Mouse (Mus musculus) urinary bladder, postnatal 10 days (tissue): Measurements from ENCODE around the gene Fkbp11.
"Not testable (repeated sequence)": the region's sequence is repeated elsewhere in the genome, so short reads cannot be mapped to it uniquely, and the experiment has no call there.

Source experiments
- DNase-seq: peaks from one replicate; pipeline ENCODE4 v3.0.0; 2022; ENCODE audit warnings: low spot score

Gene Fkbp11

DNA sequence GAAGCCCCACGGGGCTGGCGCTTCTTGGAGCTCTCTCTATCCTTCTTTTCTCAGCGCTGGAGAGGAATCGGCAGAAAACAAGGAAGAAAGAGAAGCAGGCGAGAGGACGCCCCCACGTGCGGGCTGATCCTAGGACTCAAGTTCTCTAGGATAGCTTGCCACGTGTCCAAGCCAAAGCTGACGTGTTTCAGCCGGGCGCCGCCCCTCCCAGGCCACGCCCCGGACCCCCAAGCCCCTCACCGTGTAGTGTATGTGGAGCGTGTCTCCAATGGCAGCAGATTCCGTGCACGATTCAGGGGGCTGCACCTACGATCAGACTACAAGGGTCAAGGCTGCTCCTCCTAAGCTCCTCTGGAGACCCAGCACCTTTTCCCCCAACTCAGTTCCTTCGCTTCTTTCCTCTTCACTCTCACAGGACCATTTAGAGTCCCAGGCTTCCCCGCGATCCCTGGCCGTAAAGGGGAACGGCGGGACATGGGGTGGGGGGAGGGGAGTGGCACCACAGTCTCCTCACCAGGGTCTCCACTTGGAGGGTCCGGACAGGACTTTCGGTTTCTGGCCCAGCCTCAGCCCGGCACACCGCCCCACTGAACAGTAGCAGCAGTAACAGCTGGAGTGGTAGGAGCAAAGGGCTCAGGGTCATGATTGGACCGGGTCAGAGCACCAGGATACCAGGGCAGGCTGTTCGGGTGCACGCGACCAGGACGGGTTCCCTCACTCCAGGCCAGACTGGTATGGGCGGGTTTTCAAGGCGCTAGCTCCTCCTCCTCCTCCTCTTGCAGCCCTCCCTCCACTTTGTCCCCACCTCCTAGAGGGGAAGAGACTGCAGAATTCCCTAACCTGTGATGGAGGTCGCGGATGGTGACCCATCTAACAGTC, at the start of gene Fkbp11:
Fkbp11 (minus strand) TSS at position 756 of the 879 bp plus-strand sequence.
- no peak for DNase-seq

DNA sequence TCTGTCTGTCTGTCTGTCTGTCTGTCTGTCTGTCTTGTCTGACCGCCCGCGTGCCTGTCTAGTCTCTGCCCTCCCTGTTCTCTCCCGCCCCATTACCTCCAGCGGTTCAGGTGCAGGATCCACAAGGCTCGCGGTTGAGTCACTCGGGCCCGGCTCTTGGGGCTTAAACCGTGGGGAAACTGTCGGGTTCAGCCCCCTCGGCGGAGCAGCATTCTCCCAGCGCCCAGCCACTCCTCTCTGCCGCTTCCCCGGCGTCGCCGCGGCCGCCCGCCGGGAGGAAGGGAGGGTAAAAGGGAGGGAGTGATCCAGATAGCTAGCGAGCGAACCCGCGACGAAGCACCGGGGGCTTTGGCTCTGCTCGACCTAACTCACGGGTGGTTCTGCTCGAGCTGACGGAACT, 49.8 kb upstream of the Fkbp11 start, which contains the start of gene Wnt10b:
Wnt10b (minus strand) TSS at position 389 of the 400 bp plus-strand sequence.
- DNase-seq = no peak

DNA sequence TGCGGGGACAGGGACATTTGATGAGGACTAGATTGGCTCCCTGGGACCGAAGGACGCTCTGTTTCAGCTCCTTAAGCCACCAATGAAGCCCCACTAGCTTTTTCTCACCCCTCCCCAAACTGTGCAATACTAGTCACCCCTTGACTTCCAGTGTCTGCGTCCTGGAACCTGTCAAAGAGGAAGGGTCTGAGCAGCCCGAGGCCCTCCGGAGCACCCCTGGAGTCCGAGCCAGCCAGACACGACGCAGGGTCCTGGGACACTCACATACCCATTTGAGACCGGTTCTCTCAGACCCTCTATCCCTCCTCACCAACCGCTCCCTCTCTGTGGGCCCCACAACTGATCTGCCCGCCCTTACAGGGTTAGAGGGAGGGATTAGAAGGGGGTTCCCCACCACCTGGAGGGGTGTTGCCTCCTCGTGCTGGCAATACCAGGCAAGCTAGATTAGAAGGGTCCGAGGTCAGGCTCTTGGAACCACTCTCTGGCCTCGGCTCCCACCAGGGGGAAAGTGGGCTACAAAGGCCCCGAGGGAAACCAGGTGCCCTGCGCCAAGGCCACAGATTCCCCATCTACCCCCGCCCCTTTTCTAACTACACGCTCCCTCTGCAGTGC, 49.1 kb upstream of the Fkbp11 start:
- no peak for DNase-seq

DNA sequence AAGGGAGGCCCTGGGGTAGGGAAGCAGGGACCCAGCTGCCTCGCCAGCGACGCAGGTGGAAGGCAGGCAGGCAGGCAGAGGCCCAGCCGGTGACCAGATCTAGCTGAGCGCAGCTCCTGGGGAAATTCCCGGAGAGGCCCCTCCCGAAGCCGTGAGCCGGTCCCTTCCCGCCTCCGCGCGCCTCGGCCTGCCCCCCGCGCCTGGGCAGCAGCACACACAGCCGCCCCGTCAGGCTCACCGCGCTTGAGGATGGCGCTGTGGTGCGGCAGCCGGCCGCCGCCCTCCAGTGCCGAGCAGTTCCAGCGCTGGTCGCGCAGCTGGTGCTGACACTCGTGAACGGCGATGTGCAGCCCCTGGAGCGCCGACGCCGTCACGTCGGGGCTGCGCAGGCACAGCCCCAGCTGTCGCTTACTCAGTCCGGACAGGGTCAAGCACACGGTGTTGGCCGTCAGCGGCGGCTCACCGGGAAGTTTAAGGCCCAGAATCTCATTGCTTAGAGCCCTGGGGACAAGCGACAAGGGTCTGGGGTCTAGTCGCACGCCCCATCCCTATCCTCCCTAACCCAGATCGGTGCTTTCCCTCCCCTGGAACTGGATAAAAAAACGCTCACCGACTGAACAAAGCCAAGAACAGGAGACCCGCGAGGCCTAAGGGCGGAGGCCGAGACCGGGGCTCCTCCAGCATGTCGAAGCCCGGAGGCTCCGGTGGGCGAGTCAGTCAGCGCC, 48.4 kb upstream of the Fkbp11 start:
- DNase-seq = no peak

DNA sequence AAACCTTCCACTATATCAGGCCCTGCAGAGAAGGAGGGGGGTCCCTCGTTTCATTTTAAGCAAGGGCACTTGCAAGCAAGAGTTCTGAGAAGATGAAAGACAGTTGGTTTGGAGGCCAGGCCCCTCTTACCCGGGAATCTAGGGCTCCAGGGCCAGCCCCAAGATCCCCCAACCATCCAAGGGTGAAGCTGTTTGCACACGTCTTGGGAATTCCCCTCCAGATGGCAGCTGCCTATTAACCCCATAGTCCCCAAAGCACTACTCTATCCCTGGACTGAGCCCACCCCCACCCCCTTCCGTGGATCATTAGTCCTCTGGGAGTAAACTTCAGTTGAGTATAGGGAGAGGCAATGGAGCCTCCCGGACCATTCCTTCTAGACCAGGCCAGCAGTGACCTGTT, 47.5 kb upstream of the Fkbp11 start:
- no peak for DNase-seq

DNA sequence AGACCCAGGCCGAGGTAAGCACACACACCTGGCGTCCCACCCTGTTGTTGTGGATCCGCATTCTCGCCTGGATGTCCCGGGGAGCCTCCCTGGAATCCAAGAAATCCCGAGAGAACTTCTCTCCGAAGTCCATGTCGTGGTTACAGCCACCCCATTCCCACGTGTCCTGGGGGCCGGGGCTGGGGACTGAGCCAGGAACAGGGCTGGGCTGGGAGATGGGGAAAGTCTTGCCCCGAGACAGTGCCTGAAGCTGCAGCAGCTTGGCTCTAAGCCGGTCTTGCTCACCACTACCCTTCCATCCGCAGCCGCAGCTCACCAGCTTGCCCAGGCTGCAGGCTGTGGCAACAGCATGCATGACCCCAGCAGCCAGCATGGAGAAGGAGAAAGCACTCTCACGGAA, 46.1 kb upstream of the Fkbp11 start:
- no peak for DNase-seq

DNA sequence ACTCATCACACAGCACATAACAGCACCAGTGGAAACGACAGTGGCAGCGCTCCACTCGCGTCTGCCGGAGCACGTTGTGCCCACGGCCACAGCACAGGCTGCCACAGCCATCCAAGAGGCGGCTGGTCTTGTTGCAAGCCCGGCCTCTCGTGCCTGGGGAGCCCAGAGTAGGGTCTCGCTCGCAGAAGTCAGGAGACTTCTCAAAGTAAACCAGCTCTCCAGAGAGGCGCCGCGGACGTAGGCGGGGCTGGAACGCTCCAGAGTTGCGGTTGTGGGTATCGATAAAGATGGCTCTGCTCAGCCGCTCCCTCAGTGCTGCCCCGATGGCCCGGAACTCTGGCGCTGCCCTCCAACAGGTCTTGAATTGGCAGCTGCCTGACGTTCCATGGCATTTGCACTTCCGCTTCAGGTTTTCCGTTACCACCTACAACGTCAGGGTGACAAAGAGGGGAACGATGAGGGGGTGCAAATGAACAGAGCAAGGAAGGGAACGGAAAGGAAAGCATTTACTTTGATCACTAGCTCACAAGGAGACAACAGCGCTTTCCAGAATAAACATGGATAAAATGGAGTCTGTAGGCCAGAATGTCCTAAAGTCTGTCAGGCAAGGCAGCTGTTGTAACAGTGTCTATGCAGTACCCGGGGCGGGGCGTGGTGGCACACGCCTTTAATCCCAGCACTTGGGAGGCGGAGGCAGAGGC, 44.7 kb upstream of the Fkbp11 start:
- no peak for DNase-seq

DNA sequence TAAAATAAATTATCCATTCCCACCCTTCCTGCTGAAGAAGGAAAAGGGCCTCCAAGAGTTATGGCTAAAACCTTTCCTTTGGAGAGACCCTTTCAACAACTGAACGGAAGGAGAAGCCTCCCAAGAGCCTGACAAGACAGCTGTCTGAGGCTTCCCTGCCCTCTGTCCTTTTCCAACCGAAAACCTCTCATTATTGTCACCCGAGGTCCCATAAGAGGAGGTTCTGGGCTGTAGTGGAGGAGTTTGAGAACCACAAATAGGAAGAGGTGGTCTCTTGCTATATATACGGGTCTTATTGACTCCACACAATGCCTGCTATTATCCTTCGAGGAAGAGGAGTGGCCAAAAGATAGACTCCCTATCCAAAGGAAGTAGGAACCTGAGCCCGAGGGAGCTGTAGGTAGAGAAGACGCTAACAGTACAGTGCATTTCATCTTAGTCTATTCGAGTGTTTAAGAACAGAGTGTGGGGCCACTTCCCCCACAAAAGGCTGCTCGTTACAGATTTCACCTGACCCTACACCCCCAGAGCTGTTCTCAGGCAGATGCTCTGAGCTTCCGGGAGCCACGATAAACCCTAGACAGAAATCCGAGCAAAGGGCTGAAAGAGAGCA, 43.9 kb upstream of the Fkbp11 start:
- DNase-seq = no peak

DNA sequence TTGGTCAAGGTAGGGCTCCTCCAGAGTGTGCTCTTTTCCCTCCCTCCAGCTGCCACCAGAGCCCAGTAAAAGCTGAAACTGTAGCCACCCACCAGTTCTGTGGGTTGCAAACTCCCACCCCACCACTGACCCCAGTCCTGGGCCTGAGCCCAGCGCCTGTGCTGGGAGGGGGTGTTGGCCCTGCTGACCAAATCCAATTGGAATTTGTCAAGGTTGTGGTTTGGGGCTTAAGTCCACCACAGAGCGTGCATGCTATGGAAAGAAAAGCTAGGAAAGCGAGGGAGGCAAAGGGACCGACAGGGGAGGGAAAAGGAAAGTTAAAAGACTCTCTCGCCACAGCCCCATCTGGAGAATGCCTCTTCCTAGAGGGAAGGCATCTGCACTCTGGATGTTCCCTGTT, 40.3 kb upstream of the Fkbp11 start:
- DNase-seq = no peak

DNA sequence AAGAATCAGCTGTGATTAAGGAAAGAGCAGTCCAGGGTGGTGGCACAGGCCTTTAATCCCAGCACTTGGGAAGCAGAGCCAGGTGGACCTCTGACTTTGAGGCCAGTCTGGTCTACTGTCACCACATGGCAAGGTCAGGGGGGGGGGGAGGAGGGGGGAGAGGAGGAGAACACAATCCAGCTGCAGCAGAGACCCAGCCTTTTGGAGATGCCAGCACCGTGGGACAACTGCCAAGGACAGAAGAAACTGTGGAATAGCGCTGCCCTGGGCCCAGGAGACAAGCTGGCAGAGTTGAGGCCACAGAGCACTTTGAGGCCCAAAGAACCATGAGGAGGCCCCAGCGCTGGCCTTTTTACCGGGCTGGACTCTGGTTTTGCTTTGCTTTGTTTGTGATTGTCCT, 37.9 kb upstream of the Fkbp11 start:
- no peak for DNase-seq

DNA sequence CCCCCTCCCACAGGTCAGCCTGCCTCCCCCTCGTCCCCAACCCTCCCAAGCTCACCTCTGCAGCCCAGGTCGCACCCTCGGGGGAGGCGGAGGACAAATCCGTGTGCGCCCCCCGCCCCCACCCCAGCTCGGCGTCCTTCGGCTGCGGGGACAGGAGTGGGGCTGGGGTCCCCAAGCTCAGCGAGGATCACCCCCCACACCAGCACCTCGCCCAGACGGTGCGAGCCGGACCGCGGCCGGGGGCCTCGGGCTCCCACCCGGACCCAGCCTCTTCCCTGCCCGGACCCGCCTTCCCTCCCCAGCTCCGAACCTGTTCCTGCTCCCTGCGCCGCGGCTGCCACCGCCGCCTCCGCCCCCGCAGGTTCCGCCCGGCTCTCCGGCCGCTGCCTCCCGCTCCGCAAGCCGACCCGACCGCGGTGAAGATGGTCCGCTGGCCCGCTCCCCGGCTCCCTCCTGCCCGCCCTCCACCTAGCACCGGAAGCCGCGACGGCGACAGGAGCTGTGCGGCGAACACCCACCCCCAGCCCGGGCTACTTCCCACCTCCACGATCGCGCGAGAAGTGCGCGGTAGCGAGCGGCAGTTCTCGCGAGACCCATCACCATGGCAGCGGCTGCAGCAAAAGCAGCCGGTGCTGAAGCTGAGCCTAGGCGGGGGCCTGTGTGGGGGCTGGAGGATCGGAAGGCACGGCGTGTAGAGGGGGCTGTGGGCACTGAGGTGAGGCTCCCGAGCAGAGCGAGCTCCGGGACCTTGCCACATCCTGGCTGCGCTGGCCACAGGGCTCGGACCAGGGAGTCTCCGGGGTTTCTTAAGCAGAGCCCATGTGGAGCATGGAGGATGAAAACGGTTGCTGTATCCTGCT, 34.9 kb upstream of the Fkbp11 start, which contains the start of gene Arf3:
Arf3 (minus strand) TSS at position 545 of the 860 bp plus-strand sequence.
- peak; percentile 84 for DNase-seq

DNA sequence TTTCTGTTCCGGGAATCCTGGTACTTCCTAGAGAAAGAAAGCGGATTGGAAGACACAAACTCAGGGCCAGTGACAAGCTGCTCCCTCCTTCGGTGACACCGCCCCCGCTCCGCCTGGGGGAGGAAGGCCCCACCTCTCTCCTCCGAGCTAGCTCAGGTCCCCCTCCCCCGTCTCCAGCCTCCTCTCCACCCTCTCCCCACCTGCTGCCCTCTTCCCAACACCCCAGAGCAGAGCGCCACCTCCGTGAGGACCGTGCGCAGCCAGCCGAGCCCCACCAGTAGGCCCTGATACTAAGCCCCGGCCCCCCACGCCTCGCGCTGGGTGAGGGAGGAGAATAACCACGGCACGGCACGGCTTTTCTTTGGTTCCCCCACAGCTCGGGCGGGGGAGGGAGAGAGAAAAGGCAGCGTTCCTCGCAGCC, 34.2 kb upstream of the Fkbp11 start:
- no peak for DNase-seq

DNA sequence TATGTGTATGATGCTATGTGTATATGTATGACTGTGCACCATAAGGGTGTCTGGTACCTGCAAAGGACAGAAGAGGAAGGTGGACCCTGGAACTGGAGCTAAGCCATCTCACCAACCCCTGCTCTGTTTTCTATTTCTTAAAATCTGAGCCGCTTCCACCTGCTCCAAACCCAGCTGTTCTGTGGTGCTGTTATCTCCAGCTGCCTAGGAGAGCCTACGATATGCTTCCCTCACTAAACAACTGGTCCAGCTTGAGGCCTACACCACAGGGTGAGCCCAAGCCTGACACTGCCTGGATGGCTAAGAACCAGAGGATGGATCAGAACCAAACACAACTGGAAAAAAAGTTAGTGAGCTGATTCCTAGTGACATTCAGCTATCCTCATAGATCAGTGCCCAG, 26.1 kb upstream of the Fkbp11 start:
- DNase-seq = no peak

DNA sequence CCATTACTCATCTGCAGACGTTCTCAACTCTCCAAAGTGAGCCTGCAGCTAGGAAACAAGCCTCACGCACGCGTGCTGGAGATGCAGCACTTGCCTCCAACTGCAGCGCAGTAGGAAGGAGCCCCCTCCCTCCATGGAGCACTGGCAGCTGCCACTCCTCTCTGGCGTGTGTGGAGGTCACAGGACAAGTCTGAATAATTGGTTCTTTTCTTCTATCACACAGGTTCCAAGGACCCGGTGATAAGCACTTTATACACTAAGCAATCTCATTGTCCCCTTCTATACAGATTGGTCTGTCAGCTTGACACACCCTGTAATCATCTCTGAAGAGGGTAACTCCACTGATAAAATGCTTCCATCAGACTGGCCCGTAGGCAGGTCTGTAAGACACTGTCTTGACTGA, 25.0 kb upstream of the Fkbp11 start:
- no peak for DNase-seq

DNA sequence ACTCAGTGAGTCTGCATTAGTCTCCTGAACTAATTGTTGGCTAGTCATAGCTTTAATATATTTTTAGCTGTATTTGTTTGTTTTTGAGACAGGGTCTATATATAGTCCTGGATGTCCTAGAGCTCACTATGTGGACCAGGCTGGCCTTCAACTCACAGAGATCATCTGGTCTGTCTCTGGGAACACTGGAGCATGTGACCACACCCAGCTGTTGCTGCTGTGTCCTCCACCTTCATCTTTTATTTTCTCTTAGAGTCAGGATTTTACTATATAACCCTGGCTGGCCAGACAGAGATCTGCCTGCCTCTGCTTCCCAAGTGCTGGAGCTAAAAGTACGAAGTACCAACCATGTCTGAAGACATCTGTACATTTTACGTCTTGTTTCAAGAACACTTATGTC, 21.1 kb upstream of the Fkbp11 start:
- DNase-seq = no peak

DNA sequence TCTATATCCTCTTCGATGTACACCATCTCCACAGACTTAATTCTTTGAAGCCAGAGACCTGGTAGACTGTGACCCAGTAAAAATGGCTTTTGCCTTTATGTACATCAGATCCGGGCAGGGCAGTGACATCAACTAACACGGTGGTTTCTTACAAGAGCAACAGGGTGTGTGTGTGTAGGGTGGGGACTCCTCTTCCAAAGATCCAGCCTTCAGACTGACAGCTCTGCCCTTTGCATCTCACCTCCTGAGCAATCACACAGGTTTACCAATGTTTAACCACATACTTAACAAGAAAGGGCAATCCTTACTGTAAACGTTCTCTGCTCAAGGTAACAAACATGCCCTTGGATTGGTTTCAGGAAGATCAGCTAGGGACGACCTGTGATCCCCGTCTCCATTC, 19.3 kb upstream of the Fkbp11 start:
- no peak for DNase-seq

DNA sequence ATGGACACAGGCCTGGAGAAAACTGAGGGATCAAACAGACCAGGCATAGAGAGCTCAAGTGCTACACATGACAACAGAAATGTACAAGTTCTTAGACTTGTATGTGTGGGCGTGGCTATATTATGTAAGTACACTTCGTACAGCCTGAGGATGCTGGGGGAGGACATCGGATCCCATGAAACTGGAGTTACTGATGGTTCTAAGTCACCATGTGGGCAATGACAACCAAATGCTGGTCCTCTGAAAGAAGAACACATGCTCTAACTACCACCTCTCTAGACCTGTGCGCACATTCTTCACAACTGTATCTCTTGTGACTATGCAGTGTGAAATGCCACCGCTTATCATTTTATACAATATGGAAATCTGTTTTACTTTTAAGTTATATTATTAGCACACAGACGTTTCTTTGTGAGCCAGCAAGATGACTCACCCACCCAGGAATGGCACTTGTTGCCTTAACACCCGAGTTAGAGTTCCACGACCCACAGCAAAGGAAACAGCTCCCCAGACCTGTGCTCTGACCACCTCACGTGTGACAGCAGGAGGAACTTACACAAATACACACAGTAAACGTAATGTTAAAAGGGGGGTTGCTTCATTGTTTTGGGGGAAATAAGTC, 18.5 kb upstream of the Fkbp11 start:
- DNase-seq = no peak

DNA sequence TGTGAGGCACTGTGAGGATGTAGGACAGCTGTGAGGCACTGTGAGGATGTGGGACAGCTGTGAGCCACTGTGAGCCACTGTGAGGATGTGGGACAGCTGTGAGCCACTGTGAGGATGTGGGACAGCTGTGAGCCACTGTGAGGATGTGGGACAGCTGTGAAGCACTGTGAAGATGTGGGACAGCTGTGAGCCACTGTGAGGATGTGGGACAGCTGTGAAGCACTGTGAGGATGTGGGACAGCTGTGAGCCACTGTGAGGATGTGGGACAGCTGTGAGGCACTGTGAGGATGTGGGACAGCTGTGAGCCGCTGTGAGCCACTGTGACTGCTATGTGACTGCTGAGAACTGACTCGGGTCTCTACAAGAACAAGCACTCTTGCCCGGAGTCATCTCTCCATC, 15.9 kb upstream of the Fkbp11 start:
- DNase-seq = not testable (repeated sequence)

DNA sequence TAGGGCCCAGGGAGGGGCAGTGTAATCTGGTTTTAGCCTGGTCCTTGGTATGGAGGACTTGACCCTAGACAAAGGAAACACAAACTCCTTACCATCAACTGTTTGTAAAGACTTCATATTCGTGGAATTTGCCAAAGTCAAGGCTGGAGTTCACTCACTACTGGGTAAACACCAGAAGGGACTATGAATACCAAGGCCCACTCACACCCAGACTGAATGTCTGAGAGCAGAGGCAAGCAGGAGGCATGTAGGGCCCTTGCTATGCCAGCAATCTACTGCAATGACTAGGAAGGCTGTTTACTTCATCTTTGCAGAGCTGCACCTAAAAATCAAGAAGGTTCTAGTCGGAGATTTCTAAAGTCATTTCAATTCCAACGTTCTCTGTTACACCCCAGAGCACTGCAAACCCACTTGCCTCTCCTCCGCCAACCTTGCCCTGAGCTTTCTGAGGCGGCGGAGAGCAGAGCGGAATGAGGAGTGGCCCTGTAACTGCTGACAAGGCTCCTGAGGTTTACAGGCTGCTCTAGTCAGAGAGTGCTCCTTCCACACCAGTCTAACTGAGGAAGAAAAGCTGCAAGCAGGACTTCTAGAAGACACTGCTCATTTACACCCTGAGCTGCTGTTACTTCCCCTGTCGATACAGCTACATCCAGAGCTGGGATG, 14.9 kb upstream of the Fkbp11 start:
- no peak for DNase-seq

DNA sequence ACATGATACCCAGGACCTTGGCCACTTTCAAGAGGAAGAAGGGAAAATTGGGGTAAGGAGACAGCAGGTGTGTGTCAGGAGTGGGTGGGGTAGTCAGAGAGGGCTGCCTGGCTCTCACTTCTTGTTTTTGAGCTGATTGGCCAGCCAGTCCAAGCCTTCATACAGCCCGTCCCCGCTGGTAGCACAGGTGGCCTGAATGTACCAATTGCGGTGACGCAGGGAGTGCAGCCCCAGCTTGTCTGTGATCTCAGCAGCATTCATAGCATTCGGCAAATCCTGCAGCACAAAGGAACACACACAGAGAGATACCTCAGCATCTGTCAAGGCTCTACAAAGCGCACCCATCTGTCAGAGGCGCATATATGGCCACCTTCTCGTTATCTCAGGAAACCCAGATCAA, 12.2 kb upstream of the Fkbp11 start:
- DNase-seq = no peak
